Mouse (Mus musculus) embryo, embryonic 10 days (tissue): Measurements from ENCODE around the gene Stk39.
A peak's percentile ranks its signal among the peaks of the same experiment; 100 is the strongest.

Experiments used
- DNase-seq: peaks from one replicate; pipeline ENCODE4 v3.0.0-alpha.2; 2015; ENCODE audit warnings: low spot score

Stk39 gene

GRCm38 (mm10) chr2:68229872-68230271, 242.2 kb downstream of the Stk39 start:
- DNase-seq: no peak

GRCm38 (mm10) chr2:68229081-68229480, 243.0 kb downstream of the Stk39 start:
- no peak for DNase-seq

GRCm38 (mm10) chr2:68222227-68222873, 249.7 kb downstream of the Stk39 start:
- DNase-seq: no peak

- peak; percentile 20 for DNase-seq
Measured at GRCm38 (mm10) chr2:68221226-68221625, 250.8 kb downstream of the Stk39 start.

GRCm38 (mm10) chr2:68219823-68220222, 252.2 kb downstream of the Stk39 start:
- no peak for DNase-seq

GRCm38 (mm10) chr2:68215176-68215575, 256.9 kb downstream of the Stk39 start:
- DNase-seq: no peak

- no peak for DNase-seq
Measured at GRCm38 (mm10) chr2:68214400-68214799, 257.7 kb downstream of the Stk39 start.

- no peak for DNase-seq
Measured at GRCm38 (mm10) chr2:68211443-68211842, 260.6 kb downstream of the Stk39 start.

- DNase-seq: no peak
Measured at GRCm38 (mm10) chr2:68196245-68196644, 275.8 kb downstream of the Stk39 start.

- no peak for DNase-seq
Measured at GRCm38 (mm10) chr2:68194444-68194843, 277.6 kb downstream of the Stk39 start.

GRCm38 (mm10) chr2:68193465-68193837, 278.6 kb downstream of the Stk39 start:
- no peak for DNase-seq

GRCm38 (mm10) chr2:68192605-68193464, 279.2 kb downstream of the Stk39 start:
- DNase-seq: no peak

- no peak for DNase-seq
Measured at GRCm38 (mm10) chr2:68176425-68176824, 295.6 kb downstream of the Stk39 start.

GRCm38 (mm10) chr2:68171306-68171705, 300.8 kb downstream of the Stk39 start:
- no peak for DNase-seq

GRCm38 (mm10) chr2:68162012-68162411, 310.1 kb downstream of the Stk39 start:
- DNase-seq: no peak

GRCm38 (mm10) chr2:68160566-68160965, 311.5 kb downstream of the Stk39 start:
- no peak for DNase-seq
